Mouse (Mus musculus) R1 (cell line): ENCODE data around the gene Pbld1.

ENCODE experiments used
- DNase-seq: peaks from one replicate; pipeline ENCODE4 v3.0.0-alpha.2; 2018; ENCODE audit warnings: low read depth, low spot score

The Pbld1 gene

GRCm38 (mm10) chr10:63092616-63093550 is 32.9 kb downstream of the Pbld1 start:
- no peak for DNase-seq

- no peak for DNase-seq
Observed at GRCm38 (mm10) chr10:63096757-63097156, 36.8 kb downstream of the Pbld1 start.

GRCm38 (mm10) chr10:63098191-63098590 is 38.2 kb downstream of the Pbld1 start:
- no peak for DNase-seq

- peak; percentile 55 for DNase-seq
Observed at GRCm38 (mm10) chr10:63099521-63099920, 39.6 kb downstream of the Pbld1 start, which contains the start of gene Atoh7. TSS of gene Atoh7 (plus strand) at chr10:63099651.

GRCm38 (mm10) chr10:63099941-63100562 is 40.1 kb downstream of the Pbld1 start:
- peak; percentile 76 for DNase-seq

GRCm38 (mm10) chr10:63100657-63101056 is 40.7 kb downstream of the Pbld1 start:
- DNase-seq, result no peak

- DNase-seq, result no peak
Observed at GRCm38 (mm10) chr10:63113027-63113604, 53.2 kb downstream of the Pbld1 start.

GRCm38 (mm10) chr10:63113716-63114360 is 53.9 kb downstream of the Pbld1 start:
- no peak for DNase-seq

GRCm38 (mm10) chr10:63115881-63116280 is 55.9 kb downstream of the Pbld1 start:
- peak; percentile 56 for DNase-seq

GRCm38 (mm10) chr10:63116376-63116775 is 56.4 kb downstream of the Pbld1 start:
- DNase-seq, result no peak

- peak; percentile 68 for DNase-seq
Observed at GRCm38 (mm10) chr10:63117583-63117982, 57.6 kb downstream of the Pbld1 start.

GRCm38 (mm10) chr10:63119916-63120315 is 60.0 kb downstream of the Pbld1 start:
- DNase-seq, result no peak

- no peak for DNase-seq
Observed at GRCm38 (mm10) chr10:63121961-63122360, 62.0 kb downstream of the Pbld1 start.

GRCm38 (mm10) chr10:63122516-63122915 is 62.6 kb downstream of the Pbld1 start:
- peak; percentile 86 for DNase-seq

- no peak for DNase-seq
Observed at GRCm38 (mm10) chr10:63123141-63123540, 63.2 kb downstream of the Pbld1 start.

- DNase-seq, result no peak
Observed at GRCm38 (mm10) chr10:63124016-63124415, 64.1 kb downstream of the Pbld1 start.

GRCm38 (mm10) chr10:63125343-63125742 is 65.4 kb downstream of the Pbld1 start:
- peak; percentile 85 for DNase-seq

- DNase-seq, result no peak
Observed at GRCm38 (mm10) chr10:63126116-63126515, 66.2 kb downstream of the Pbld1 start.

GRCm38 (mm10) chr10:63127156-63127555 is 67.2 kb downstream of the Pbld1 start:
- no peak for DNase-seq
